Mouse (Mus musculus): ENCODE measurements around the gene Irgm1.
"Not testable (repeated sequence)": the region's sequence is repeated elsewhere in the genome, so short reads cannot be mapped to it uniquely, and the experiment has no call there.

Irgm1 gene

DNA sequence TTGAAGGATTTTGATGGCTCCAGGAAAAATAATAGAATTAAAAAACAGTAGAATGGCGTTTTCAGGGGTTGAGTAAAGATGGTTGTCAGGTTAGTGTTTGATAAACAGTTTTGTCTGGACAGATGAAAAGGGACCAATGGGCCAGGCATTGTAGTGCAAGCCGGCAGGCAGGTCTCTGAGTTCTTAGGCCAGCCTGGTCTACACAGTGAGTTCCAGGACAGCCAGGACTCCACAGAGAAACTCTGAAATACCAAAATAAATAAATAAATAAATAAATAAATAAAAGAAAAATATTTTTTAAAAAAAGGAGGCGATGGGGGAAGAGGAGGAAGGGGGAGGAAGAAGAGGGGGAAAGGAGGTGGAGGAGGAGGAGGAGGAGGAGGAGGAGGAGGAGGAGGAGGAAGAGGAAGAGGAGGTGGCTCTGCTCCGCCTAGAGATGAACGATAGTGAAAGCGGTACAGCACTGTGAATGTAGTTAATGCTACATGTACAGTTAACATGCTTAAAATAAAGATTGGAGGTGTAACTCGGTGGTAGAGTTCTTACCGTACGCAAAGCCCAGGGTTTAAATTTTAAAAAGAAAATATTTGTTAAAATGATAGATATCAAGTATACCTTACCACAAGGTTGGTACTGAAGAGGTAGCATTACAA is 38.3 kb downstream of the Irgm1 start:
- DNase-seq (ENCODE audit: extremely low spot score), result no peak

DNA sequence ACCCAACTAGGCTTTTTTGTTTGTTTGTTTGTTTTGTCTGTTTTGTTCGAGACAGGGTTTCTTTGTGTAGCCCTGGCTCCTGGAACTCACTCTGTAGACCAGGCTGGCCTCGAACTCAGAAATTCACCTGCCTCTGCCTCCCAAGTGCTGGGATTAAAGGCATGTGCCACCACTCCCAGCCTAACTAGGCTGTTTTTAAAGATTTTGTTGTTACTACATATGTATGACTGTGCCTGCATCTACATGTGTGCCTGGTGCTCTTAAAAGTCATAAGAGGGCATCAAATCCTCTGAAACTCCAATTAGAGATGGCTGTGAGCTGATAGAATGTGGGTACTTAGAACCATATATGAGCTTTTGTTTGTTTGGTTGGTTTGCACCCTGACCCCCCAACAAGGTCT is 40.2 kb downstream of the Irgm1 start:
- no peak for DNase-seq (ENCODE audit: extremely low spot score)

DNA sequence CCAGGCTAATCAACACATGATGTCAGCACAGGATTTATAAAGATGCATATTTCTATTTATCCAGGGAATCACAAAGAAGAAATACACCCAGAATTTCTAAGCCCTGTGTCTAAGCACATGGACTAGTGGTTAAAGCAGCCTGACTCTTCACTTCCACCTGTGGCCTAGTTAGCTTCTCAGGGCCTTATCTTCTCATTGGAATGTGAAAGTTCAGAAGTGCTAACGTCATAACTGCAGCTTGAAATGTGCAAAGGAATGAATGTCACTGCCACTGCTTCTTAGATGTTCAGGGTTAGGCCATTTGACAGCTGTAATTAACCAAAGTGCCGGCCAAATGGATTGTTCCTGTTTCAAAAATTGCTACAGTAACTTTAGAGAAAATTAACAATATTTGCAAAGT is 41.2 kb downstream of the Irgm1 start:
- no peak for DNase-seq (ENCODE audit: extremely low spot score)

GRCm38 (mm10) chr11:48827926-48828325 is 43.6 kb downstream of the Irgm1 start:
- DNase-seq (ENCODE audit: extremely low spot score), result no peak

DNA sequence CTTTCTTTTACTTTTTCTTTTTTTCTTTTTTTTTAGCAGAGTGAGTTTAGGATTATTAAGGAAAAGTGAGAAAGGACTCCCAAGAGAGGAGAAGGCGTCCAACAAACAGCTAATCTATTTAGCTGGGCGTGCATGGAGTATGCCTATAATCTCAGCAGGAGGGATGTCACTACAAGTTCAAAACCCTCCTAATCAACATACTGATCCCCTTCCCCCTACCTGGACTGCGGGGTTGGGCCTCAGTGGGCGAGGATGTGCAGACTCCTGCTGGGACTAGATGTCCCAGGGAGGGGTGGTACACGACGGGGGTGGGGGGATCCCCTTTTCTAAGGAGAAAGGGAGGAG is 44.8 kb downstream of the Irgm1 start:
- no peak for DNase-seq (ENCODE audit: extremely low spot score)

- DNase-seq (ENCODE audit: extremely low spot score), result not testable (repeated sequence)
Measured at GRCm38 (mm10) chr11:48825979-48826751, 45.3 kb downstream of the Irgm1 start, which contains the start of the genes Trim7 and Gm12184. Trim7 (plus strand) TSS chr11:48826140. Gm12184 (minus strand) TSS chr11:48826655.

DNA sequence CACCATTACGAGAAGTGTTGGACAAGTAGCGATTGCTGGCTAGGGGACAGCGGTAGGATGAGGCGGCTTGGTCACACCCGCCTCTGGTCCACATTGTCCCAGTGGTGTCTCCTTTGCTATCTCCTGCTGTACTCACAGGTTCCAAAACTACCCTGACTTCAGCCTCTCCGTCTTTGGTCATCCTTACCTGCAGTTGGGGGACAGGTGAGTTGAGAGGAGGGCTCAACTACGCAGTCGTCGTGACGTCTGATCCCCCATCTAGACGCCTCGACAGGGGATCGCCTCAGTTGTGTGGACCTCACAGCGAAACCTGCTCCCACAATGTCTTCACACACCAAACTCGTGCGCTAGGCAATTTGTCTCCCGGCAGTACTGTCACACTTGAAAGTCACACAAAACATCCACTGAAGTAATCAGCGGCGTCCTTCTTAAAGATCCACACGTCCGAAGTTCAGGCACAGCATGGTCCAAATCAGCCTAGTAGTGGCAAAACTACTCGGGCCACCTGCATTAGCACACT is 47.1 kb downstream of the Irgm1 start:
- DNase-seq (ENCODE audit: extremely low spot score), result no peak

DNA sequence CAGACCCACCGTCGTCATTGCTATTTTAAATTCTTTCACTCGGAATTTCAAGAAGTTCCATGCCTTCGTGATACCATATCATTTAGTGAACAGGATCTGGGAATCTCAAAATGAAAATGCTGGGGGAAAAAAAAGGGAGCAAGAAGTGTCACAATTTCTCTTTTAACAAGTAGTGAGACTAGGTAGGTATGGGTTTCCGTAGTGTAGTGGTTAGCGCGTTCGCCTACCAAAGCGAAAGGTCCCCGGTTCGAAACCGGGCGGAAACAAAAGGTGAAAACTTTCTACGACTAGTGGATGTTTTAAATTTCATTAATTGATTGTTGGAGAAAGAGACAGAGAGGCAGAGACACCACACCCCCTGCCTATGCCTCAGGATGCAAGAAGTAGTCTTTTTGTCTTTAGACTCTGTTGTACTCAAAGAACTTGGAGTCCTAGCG is 47.9 kb downstream of the Irgm1 start:
- peak; percentile 89 for DNase-seq (ENCODE audit: extremely low spot score)

- DNase-seq (ENCODE audit: extremely low spot score), result no peak
Measured at GRCm38 (mm10) chr11:48822768-48823512, 48.5 kb downstream of the Irgm1 start.

DNA sequence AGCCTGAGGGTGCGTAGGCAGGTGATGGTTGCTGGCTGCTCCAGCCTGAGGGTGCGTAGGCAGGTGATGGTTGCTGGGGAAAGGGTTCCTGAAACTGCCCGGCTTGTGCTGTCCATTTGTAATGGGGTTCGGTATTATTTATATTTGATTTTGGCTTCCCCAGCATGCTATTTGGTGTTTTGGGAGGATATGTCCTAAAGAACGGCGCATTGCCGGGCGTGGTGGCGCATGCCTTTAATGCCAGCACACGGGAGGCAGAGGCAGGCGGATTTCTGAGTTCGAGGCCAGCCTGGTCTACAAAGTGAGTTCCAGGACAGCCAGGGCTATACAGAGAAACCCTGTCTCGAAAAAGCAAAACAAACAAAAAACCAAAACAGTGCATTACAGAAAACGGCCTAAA is 50.2 kb downstream of the Irgm1 start:
- DNase-seq (ENCODE audit: extremely low spot score), result not testable (repeated sequence)

- DNase-seq (ENCODE audit: extremely low spot score), result no peak
Measured at GRCm38 (mm10) chr11:48820308-48820674, 51.2 kb downstream of the Irgm1 start.

DNA sequence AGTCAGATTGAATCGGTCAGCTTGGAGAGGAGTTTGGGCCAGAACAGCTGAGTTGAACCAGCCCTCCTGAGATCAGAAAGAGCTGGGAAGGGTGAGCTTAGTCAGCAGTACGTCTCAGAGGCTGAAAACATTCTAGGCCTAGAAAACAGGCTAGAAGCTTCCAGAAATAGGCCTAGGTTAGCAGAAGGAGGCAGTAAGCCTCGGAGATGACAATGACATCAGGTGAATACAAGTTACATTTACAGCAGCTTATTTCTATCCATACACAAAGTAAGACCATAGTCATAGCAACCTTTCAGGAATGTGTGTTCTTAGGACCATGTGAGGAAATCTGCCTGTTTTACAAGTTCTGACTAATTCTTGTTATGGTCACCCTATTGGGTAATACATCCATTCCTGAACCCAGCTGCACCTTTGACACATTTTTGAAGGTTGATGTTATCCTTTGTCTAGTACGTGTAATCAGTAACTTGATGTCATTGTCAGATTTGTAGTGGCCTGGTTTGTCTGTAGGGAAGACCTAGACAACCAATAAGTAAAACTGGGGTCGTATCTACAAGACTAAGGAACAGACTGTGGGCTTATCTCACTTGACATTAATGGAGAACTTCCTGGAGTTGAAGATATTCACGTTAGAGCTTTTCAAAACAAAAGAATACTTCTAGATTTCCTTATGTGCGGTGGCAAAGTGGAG is 51.7 kb downstream of the Irgm1 start:
- DNase-seq (ENCODE audit: extremely low spot score), result no peak

- DNase-seq (ENCODE audit: extremely low spot score), result peak; percentile 95
Measured at GRCm38 (mm10) chr11:48818346-48818745, 53.1 kb downstream of the Irgm1 start.

GRCm38 (mm10) chr11:48817794-48818193 is 53.7 kb downstream of the Irgm1 start:
- no peak for DNase-seq (ENCODE audit: extremely low spot score)

DNA sequence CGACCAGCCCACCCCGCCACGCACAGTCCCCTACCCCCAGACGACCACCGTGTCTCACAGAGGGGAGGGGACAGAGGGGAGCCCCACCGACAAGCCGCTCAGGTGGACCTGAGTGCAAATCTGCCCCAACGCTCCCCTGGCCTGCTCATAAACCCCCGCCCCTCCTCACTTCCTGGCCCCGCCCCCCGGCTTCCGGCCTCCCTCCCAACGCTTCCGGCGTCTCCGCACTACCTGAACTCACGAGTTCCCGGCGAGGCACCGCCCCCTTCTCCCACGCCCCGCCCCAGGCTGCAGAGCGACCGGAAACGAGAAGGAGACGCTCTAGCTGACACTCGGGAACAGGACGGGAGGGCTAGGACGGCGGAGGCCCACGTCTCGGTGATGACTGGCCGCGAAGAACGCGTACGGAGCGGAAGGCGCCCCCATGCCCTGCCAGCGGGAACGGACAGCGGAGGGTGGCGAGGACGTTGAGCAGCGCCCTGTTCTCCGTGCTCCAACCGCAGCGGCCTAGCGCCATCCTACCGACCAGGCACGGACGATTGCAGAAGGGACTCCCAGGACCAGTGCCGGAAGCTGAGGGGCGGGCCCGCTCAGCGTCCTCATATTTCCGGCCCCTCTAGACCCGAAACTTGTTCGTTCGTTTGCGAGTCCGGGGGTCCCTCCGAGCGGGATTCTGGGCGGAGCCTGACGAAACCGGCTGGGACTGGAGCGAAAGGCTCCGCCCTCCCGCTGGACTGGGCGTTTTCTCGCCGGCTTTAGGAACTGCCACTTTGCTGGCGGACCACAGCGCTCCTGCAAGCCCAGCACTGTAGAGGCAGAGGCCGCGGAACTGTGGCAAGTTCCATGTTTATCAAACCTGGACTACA is 54.5 kb downstream of the Irgm1 start, which contains the start of gene Trim41:
Trim41 (minus strand) TSS at position 554 of the 866 bp plus-strand sequence.
- DNase-seq (ENCODE audit: extremely low spot score), result peak; percentile 99

DNA sequence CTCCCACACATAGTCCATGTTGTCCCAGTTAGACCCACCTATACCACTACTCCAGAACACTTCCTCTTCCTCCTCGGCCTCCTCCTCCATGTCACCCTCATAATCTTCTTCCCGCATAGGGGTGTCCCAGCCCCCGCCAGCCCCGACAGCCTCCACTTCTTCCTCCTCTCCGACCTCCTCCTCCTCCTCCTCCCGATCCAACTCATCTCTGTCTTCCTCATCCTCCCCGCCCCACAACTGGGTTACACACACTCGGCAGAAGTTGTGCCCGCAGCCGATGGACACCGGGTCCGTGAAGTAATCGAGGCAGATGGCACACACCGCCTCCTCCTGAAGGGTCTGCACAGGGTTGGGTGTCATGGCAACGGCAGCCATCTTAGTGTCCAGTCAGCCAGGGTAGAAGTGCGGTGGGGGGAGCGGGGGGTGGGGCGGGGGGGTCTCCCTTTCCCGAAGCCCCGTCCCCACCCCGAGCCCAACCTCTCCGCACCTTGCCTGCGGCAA is 55.2 kb downstream of the Irgm1 start:
- no peak for DNase-seq (ENCODE audit: extremely low spot score)

- DNase-seq (ENCODE audit: extremely low spot score), result no peak
Measured at GRCm38 (mm10) chr11:48815851-48816250, 55.6 kb downstream of the Irgm1 start.

DNA sequence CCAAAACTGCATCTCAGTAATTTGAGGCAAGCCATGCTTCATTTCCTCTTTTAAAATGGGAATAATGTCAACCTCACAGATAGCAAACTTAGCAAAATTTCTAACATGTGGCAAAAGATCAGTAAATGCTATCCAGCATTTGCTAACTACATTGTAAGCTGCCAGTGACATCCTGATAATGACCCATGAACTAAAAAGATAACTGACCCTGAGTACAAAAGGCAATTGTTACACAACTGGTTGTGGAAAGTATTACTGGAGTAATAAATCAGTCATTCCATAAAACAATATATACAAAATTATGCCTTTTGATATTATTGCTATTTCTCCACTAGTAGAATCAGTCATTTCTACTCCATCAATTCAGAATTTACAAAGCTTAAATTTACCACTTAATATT is 57.7 kb downstream of the Irgm1 start:
- DNase-seq (ENCODE audit: extremely low spot score), result no peak
